Comparison of ENCODE assay signal across 8 mouse cellular contexts in genomic region chr8:111933348-111934076, GRCm38 (mm10). TPM values are rescaled to one million over a fixed set of nuclear protein-coding genes. Genes with fewer than 3 reads are reported as not detected.
DNase-seq lines count a peak whose midpoint lies in the region; ATAC-seq lines count a peak whose summit lies in the region.

Gene Tmem231 (minus strand): TSS chr8:111933881.

- H3K4me2 ChIP-seq in hindbrain, embryonic 12.5 days (replicated peaks) = peak within 1 kb of the TSS; percentile 90

- peak; percentile 99 for ATAC-seq in hindbrain, embryonic 12.5 days (ENCODE audit: low FRiP score)

- 1% methylated on average over 53 of the region's 53 CpGs for WGBS in hindbrain, embryonic 12.5 days

- peak within 1 kb of the TSS; percentile 77 for H3K4me3 ChIP-seq in hindbrain, embryonic 12.5 days

- H3K4me1 ChIP-seq in hindbrain, embryonic 12.5 days = peaks cover 12% of the 10 kb centered on the region

- H3K27me3 ChIP-seq in hindbrain, embryonic 12.5 days = no peaks in the 10 kb centered on the region

- peak within 1 kb of the TSS; percentile 80 for H3K9ac ChIP-seq in hindbrain, embryonic 12.5 days

- no peaks in the 10 kb centered on the region for H3K9me3 ChIP-seq in hindbrain, embryonic 12.5 days (replicated peaks)

- 0 out of 2 replicates have a peak, but pooled peaks cover 4% of the 10 kb centered on the region for H3K36me3 ChIP-seq in hindbrain, embryonic 12.5 days

- peak; percentile 88 for DNase-seq in T-cell, adult 2 months (ENCODE audit: low spot score)
- peak; percentile 93 to 94 for DNase-seq in cerebellum, postnatal 14 days
- DNase-seq in frontal cortex, postnatal 14 days (ENCODE audit: low spot score in 2 of 2) = peak; percentile 86 to 87
- DNase-seq in layer of hippocampus, postnatal 36 days = peak; percentile 87 to 91
- DNase-seq in lung, postnatal 25 days (ENCODE audit: low spot score) = peak; percentile 93
- DNase-seq in retina, embryonic 14.5 days (ENCODE audit: low spot score) = peak; percentile 94
- DNase-seq in thymus, postnatal 36 days = peak; percentile 82 to 89

- peak within 1 kb of the TSS; percentile 92 for H3K27ac ChIP-seq in hindbrain, embryonic 12.5 days

RNA-seq across cellular contexts. Expression of gene Tmem231, which starts in this region (rescaled TPM):
- polyA plus RNA-seq in hindbrain, embryonic 12.5 days (2016; fragmentation: Nextera tagmentation; extraction: Ambion mirVana) = 20.4 and 22.4 TPM in 2 replicates
- total RNA-seq in layer of hippocampus, postnatal 36 days (2021) = 10 to 100 TPM; 12.1 to 14.3 TPM

Comparison
In these comparisons a context has a peak if more than half of its experiments do, and no peak if none do; other contexts are left out.
1. Peak in every context shown above with its lines: DNase-seq, ATAC-seq, H3K4me3 ChIP-seq and H3K27ac ChIP-seq.